Mouse (Mus musculus) limb, embryonic 14.5 days (tissue): ENCODE data around the gene Pigm. TPM values are rescaled to one million over a fixed set of nuclear protein-coding genes. Genes with fewer than 3 reads are reported as not detected.

ENCODE experiments used
- ATAC-seq: fragments of 200-750 bp; cut with Nextera tagmentation; 2 replicates; pipeline ENCODE4 v1.8.0; 2017; ENCODE audit warnings: low read depth, moderate number of reproducible peaks, moderate TSS enrichment; ENCODE audit not compliant: low FRiP score
- DNase-seq: peaks from one replicate; pipeline ENCODE4 v3.0.0-alpha.2; 2015; ENCODE audit warnings: low spot score
- H3K27ac ChIP-seq: fragments of 300-500 bp; sonication (generic); replicated peaks from 2 replicates; pipeline ENCODE4 v1.5.1; 2014; ENCODE audit warnings: low read depth, mild to moderate bottlenecking, low read length, moderate library complexity, mixed read lengths
- H3K27me3 ChIP-seq: fragments of 300-500 bp; sonication (generic); 2 replicates; pipeline ENCODE4 v1.6.1; 2014; ENCODE audit warnings: low read length, mixed read lengths; ENCODE audit not compliant: control insufficient read depth, insufficient read depth
- H3K36me3 ChIP-seq: fragments of 300-500 bp; sonication (generic); 2 replicates; pipeline ENCODE4 v1.6.1; 2014; ENCODE audit warnings: mild to moderate bottlenecking, low read length, moderate library complexity, mixed read lengths; ENCODE audit not compliant: control insufficient read depth, insufficient read depth
- H3K4me1 ChIP-seq: fragments of 300-500 bp; sonication (generic); 2 replicates; pipeline ENCODE4 v1.6.1; 2014; ENCODE audit warnings: antibody characterized with exemption, low read length, mixed read lengths; ENCODE audit not compliant: control insufficient read depth, insufficient read depth
- H3K4me2 ChIP-seq: fragments of 300-500 bp; sonication (generic); replicated peaks from 2 replicates; pipeline ENCODE4 v1.6.1; 2014; ENCODE audit warnings: low read depth, mild to moderate bottlenecking, low read length, moderate library complexity; ENCODE audit not compliant: severe bottlenecking
- H3K4me3 ChIP-seq: fragments of 300-500 bp; sonication (generic); replicated peaks from 2 replicates; pipeline ENCODE4 v1.5.1; 2014; ENCODE audit warnings: low read length
- H3K9ac ChIP-seq: fragments of 300-500 bp; sonication (generic); 2 replicates; pipeline ENCODE4 v1.6.1; 2014; ENCODE audit warnings: mild to moderate bottlenecking, low read depth, low read length, moderate library complexity; ENCODE audit not compliant: severe bottlenecking
- H3K9me3 ChIP-seq: fragments of 300-500 bp; sonication (generic); 2 replicates; pipeline ENCODE4 v1.6.1; 2016; ENCODE audit warnings: low read length; ENCODE audit not compliant: control insufficient read depth
- POLR2A ChIP-seq: fragments of 200-500 bp; IDR thresholded peaks from 2 replicates; pipeline ENCODE4 v1.8.0; 2012; ENCODE audit warnings: inconsistent platforms, mild to moderate bottlenecking, moderate library complexity, borderline replicate concordance; ENCODE audit not compliant: insufficient read depth, insufficient read length; ENCODE audit errors: extremely low read depth
- WGBS: fragments of 180-500 bp; shearing (Covaris S2); extraction: QIAGEN DNeasy Blood & Tissue Kit; methylation state at CpG from one replicate; pipeline ENCODE4 v1.1.7; 2014; 5-methylcytosine and 5-hydroxymethylcytosine counted together
- polyA plus RNA-seq, 2 experiments: library from polyadenylated mRNA; depleted of rRNA in 1 of 2; stranded (reverse) in 1 of 2; unstranded in 1 of 2; fragments of >200 nt; fragmentation: Nextera tagmentation in 1 of 2; extraction: Ambion mirVana in 1 of 2; gene quantifications; 2 replicates each; pipeline versions ENCODE4 v1.2.1 to v1.2.3; 2012 to 2014

Pigm gene
- polyA plus RNA-seq, 2 experiments, result 6.7 to 9.6 TPM

DNA sequence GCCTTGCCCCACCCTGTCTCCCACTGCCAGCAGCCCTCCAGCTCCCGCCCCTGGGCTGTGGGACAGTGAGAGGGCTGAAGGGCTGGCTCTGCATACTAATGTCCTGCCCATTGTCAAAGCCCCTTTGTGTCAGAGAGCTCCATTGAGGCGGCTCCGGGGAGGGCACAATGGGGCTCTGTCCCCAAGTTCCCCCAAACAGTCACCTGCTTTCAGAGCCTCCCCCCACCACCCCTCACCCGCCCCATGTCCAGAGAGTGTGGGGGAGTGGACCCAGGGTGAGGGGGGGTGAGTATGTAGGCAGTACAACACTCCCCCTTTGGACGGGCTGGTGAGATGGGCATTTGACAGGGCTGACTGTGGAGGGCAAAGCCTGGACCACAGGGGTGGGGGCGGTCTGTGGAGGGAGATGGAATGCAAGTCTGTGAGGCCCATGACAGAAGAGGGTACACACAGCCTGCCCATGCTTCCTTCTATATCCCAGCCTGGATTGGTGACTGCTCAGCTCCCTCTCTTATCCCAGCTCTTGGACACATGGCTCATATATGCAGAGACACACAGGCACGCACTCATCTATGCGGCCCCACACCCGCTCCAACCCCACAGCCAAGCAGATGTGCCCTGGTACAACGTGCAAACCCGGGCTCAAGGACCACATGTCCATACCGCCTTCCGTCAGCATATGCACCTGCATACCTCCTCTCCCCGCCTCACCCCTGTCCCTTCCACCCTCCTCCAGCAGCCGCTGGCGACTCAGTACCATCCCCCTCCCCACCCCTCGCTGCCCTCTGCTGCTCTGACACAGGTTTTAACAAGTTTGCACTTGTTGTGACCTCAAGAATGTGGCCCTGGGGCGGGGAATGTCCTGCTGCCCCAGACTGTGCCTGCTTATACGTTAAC is 26.2 kb upstream of the Pigm start:
- peak; percentile 23; the same call in 1 of the 2 replicates for ATAC-seq
- Histone ChIP-seq H3K9ac (no peak overlapping the region), H3K4me3 (no peak overlapping the region), H3K9me3 (no peaks in the 10 kb centered on the region), H3K27me3 (no peaks in the 10 kb centered on the region; the same call in 1 of the 2 replicates), H3K4me2 (no peak overlapping the region), H3K4me1 (no peaks in the 10 kb centered on the region), H3K36me3 (no peaks in the 10 kb centered on the region), H3K27ac (no peak overlapping the region)
- 13% methylated on average over 19 of the region's 19 CpGs for WGBS
- DNase-seq, result no peak
- no peak for TF ChIP-seq POLR2A

DNA sequence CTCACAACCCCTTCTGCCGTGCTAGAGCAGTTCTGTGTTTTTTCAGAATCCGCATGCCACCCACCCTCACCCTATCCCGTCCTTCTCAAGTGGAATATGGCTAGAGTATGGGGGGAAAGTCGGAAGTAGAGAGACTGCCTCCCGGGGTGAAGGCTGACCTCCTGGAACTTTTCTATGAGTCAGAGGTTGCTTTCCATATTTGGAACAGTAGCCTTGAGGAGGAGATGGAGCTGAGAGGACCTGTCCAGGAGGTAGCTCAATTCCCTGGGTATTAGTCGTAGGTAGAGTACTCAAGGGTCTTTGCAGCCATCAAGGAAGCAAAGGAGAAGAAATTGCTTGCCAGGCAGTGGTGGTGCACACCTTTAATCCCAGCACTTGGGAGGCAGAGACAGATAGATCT is 24.3 kb upstream of the Pigm start:
- Histone ChIP-seq H3K4me1 (no peaks in the 10 kb centered on the region), H3K9ac (no peak overlapping the region), H3K27me3 (no peaks in the 10 kb centered on the region; the same call in 1 of the 2 replicates), H3K27ac (no peak overlapping the region), H3K4me2 (no peak overlapping the region), H3K36me3 (no peaks in the 10 kb centered on the region), H3K9me3 (no peaks in the 10 kb centered on the region), H3K4me3 (no peak overlapping the region)
- ATAC-seq, result no peak
- DNase-seq, result no peak
- WGBS, result 83% methylated on average over 6 of the region's 6 CpGs
- TF ChIP-seq POLR2A, result no peak

DNA sequence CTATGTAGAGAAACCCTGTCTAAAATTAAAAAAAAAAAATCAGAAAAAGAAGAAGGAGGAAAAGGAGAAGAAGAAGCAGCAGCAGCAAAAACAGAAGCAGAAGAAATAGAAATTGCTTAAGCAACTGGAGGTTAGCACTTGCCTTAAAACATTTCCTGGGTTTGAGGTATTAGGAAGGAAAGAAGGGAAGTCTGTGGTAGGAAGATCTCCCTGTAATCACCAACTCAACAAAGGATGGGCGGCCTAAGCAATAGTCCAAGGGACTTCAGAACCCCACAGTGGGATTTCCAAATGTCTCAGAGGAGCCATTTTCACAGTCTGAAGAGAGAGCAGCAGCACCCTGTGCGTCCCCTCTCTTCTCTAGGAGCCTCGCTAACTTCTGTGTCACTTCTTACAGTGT is 23.9 kb upstream of the Pigm start:
- H3K4me1 ChIP-seq, result no peaks in the 10 kb centered on the region
- H3K4me2 ChIP-seq, result no peak overlapping the region
- no peak overlapping the region for H3K4me3 ChIP-seq
- H3K9ac ChIP-seq, result no peak overlapping the region
- H3K27ac ChIP-seq, result no peak overlapping the region
- H3K27me3 ChIP-seq, result no peaks in the 10 kb centered on the region; the same call in 1 of the 2 replicates
- no peaks in the 10 kb centered on the region for H3K36me3 ChIP-seq
- no peak for TF ChIP-seq POLR2A
- no peak for ATAC-seq
- WGBS, result 91% methylated on average over 3 of the region's 3 CpGs
- no peaks in the 10 kb centered on the region for H3K9me3 ChIP-seq
- DNase-seq, result no peak

DNA sequence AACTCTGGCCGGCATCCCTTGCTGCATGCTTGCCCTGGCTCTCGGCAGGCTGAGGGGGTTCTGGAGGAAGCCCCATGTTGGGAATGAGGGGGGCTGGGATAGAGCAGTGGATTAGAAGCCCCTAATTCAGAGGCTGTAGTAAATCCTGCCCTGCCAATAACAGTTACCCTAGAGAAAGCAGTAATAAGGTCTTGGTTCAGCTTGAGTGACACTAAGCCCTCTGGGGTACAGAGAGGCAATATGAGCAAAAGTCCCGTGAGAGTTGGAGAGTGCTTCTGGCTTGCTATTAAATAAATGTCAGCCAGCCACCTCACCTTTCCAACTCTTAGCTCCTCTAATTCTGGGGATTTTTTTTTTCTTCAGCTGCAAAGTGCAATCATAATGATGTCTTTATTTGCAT is 21.0 kb upstream of the Pigm start:
- DNase-seq, result no peak
- TF ChIP-seq POLR2A, result no peak
- WGBS, result 42% methylated on average over 3 of the region's 3 CpGs

DNA sequence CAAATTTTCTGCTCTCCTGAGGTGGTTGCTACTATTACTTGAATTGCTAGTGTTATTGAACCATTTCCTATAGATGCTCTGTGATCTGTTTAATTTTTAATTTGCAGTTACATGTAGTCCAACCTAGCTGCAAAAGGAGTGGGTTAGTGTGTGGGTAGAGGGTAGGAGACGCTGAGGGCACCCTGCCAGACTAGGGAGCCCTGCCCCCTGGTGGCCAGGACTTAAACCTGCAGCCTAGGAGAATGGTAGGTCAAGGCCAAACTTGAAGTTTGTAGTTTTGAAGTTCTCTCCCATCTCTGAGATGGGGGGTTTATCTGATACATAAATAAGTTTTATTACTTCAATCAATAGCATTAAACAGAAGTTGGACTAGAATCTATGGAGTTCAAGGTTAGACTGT is 18.8 kb upstream of the Pigm start:
- Histone ChIP-seq H3K4me3 (no peak overlapping the region), H3K9ac (no peak overlapping the region), H3K27ac (no peak overlapping the region), H3K4me1 (no peaks in the 10 kb centered on the region), H3K9me3 (no peaks in the 10 kb centered on the region), H3K36me3 (no peaks in the 10 kb centered on the region), H3K27me3 (no peaks in the 10 kb centered on the region), H3K4me2 (no peak overlapping the region)
- 5% methylated on average over 1 of the region's 1 CpGs for WGBS
- no peak for ATAC-seq
- no peak for DNase-seq
- no peak for TF ChIP-seq POLR2A

More for the DNA sequence above, 21.0 kb upstream of the Pigm start:
- Histone ChIP-seq H3K27ac (no peak overlapping the region), H3K4me1 (no peaks in the 10 kb centered on the region), H3K36me3 (no peaks in the 10 kb centered on the region), H3K9ac (no peak overlapping the region), H3K4me3 (no peak overlapping the region), H3K9me3 (no peaks in the 10 kb centered on the region), H3K27me3 (no peaks in the 10 kb centered on the region; the same call in 1 of the 2 replicates), H3K4me2 (no peak overlapping the region)
- no peak for ATAC-seq
